Mouse (Mus musculus): Measurements from ENCODE around the gene Prss32. TPM values are rescaled to one million over a fixed set of nuclear protein-coding genes. Genes with fewer than 3 reads are reported as not detected.

The Prss32 gene
- polyA plus RNA-seq, 1 experiment: 292 TPM

- WGBS: 86% methylated on average over 8 of the region's 8 CpGs
- H3K4me3 ChIP-seq (ENCODE audit: low read depth, low read length): no peak within 1 kb of the TSS
- TF ChIP-seq CTCF (IDR thresholded peaks at IDR 0.05; ENCODE audit: extremely low read depth, insufficient read length, insufficient replicate concordance, low read depth, low read length) (no peak), POLR2A (IDR thresholded peaks at IDR 0.05; ENCODE audit: low read depth, low read length) (no peak)
- no peak within 1 kb of the TSS for H3K27ac ChIP-seq (ENCODE audit: insufficient read depth, low read depth, low read length)
- no peaks in the 10 kb centered on the region for H3K36me3 ChIP-seq (ENCODE audit: control insufficient read depth, insufficient read depth, low read length)
- H3K27me3 ChIP-seq (ENCODE audit: control insufficient read depth, insufficient read depth, low read length): no peaks in the 10 kb centered on the region
- no peaks in the 10 kb centered on the region for H3K4me1 ChIP-seq (ENCODE audit: control insufficient read depth, insufficient read depth, insufficient read length, low read length)
Measured at GRCm38 (mm10) chr17:23836006-23836575, 7.6 kb upstream of the Prss32 start, which contains the start of gene Prss33. TSS of gene Prss33 (minus strand) at chr17:23836056.

- no peaks in the 10 kb centered on the region for H3K36me3 ChIP-seq (ENCODE audit: control insufficient read depth, insufficient read depth, low read length)
- H3K27ac ChIP-seq (ENCODE audit: insufficient read depth, low read depth, low read length): no peak overlapping the region
- no peak overlapping the region for H3K4me3 ChIP-seq (ENCODE audit: low read depth, low read length)
- H3K27me3 ChIP-seq (ENCODE audit: control insufficient read depth, insufficient read depth, low read length): no peaks in the 10 kb centered on the region
- TF ChIP-seq POLR2A (IDR thresholded peaks at IDR 0.05; ENCODE audit: low read depth, low read length) (no peak), CTCF (IDR thresholded peaks at IDR 0.05; ENCODE audit: extremely low read depth, insufficient read length, insufficient replicate concordance, low read depth, low read length) (peak; percentile 61; the same call in 1 of the 2 replicates)
- peaks cover 4% of the 10 kb centered on the region; the same call in 1 of the 2 replicates for H3K4me1 ChIP-seq (ENCODE audit: control insufficient read depth, insufficient read depth, insufficient read length, low read length)
- WGBS: 32% methylated on average over 4 of the region's 4 CpGs
Measured at GRCm38 (mm10) chr17:23841145-23841544, 2.5 kb upstream of the Prss32 start.

- WGBS: 75% methylated on average over 23 of the region's 23 CpGs
- Histone ChIP-seq H3K36me3 (ENCODE audit: control insufficient read depth, insufficient read depth, low read length) (no peaks in the 10 kb centered on the region), H3K4me3 (ENCODE audit: low read depth, low read length) (peak overlapping the region; percentile 60)
Measured at GRCm38 (mm10) chr17:23843141-23843811, 379 bp upstream of the Prss32 start.

GRCm38 (mm10) chr17:23850028-23850427 is 6.4 kb downstream of the Prss32 start:
- Histone ChIP-seq H3K27ac (ENCODE audit: insufficient read depth, low read depth, low read length) (peak overlapping the region; percentile 89; the same call in 1 of the 2 replicates), H3K27me3 (ENCODE audit: control insufficient read depth, insufficient read depth, low read length) (no peaks in the 10 kb centered on the region), H3K4me1 (ENCODE audit: control insufficient read depth, insufficient read depth, insufficient read length, low read length) (peaks cover 13% of the 10 kb centered on the region; the same call in 1 of the 2 replicates), H3K36me3 (ENCODE audit: control insufficient read depth, insufficient read depth, low read length) (no peaks in the 10 kb centered on the region), H3K4me3 (ENCODE audit: low read depth, low read length) (no peak overlapping the region)
- WGBS: 67% methylated on average over 2 of the region's 2 CpGs
- TF ChIP-seq CTCF (IDR thresholded peaks at IDR 0.05; ENCODE audit: extremely low read depth, insufficient read length, insufficient replicate concordance, low read depth, low read length) (no peak), POLR2A (IDR thresholded peaks at IDR 0.05; ENCODE audit: low read depth, low read length) (no peak)

More at GRCm38 (mm10) chr17:23843141-23843811, 379 bp upstream of the Prss32 start:
- TF ChIP-seq POLR2A (IDR thresholded peaks at IDR 0.05; ENCODE audit: low read depth, low read length) (no peak), CTCF (IDR thresholded peaks at IDR 0.05; ENCODE audit: extremely low read depth, insufficient read length, insufficient replicate concordance, low read depth, low read length) (peak; percentile 19; the same call in 1 of the 2 replicates)
- H3K27ac ChIP-seq (ENCODE audit: insufficient read depth, low read depth, low read length): no peak overlapping the region
- H3K27me3 ChIP-seq (ENCODE audit: control insufficient read depth, insufficient read depth, low read length): no peaks in the 10 kb centered on the region
- H3K4me1 ChIP-seq (ENCODE audit: control insufficient read depth, insufficient read depth, insufficient read length, low read length): peaks cover 4% of the 10 kb centered on the region; the same call in 1 of the 2 replicates

- WGBS: 23% methylated on average over 18 of the region's 19 CpGs
- Histone ChIP-seq H3K4me3 (ENCODE audit: low read depth, low read length) (no peak overlapping the region), H3K4me1 (ENCODE audit: control insufficient read depth, insufficient read depth, insufficient read length, low read length) (peaks cover 13% of the 10 kb centered on the region; the same call in 1 of the 2 replicates), H3K27me3 (ENCODE audit: control insufficient read depth, insufficient read depth, low read length) (no peaks in the 10 kb centered on the region), H3K36me3 (ENCODE audit: control insufficient read depth, insufficient read depth, low read length) (peaks cover 4% of the 10 kb centered on the region), H3K27ac (ENCODE audit: insufficient read depth, low read depth, low read length) (peak overlapping the region; percentile 89)
- TF ChIP-seq CTCF (IDR thresholded peaks at IDR 0.05; ENCODE audit: extremely low read depth, insufficient read length, insufficient replicate concordance, low read depth, low read length) (peak; percentile 23; the same call in 1 of the 2 replicates), POLR2A (IDR thresholded peaks at IDR 0.05; ENCODE audit: low read depth, low read length) (no peak)
Measured at GRCm38 (mm10) chr17:23850853-23851749, 7.4 kb downstream of the Prss32 start.

GRCm38 (mm10) chr17:23853292-23853691 is 9.6 kb downstream of the Prss32 start:
- TF ChIP-seq POLR2A (IDR thresholded peaks at IDR 0.05; ENCODE audit: low read depth, low read length): no peak
- peak; percentile 91 for TF ChIP-seq CTCF (IDR thresholded peaks at IDR 0.05; ENCODE audit: extremely low read depth, insufficient read length, insufficient replicate concordance, low read depth, low read length)
- peaks cover 13% of the 10 kb centered on the region for H3K4me1 ChIP-seq (ENCODE audit: control insufficient read depth, insufficient read depth, insufficient read length, low read length)
- H3K4me3 ChIP-seq (ENCODE audit: low read depth, low read length): peak overlapping the region; percentile 68
- H3K36me3 ChIP-seq (ENCODE audit: control insufficient read depth, insufficient read depth, low read length): peaks cover 20% of the 10 kb centered on the region
- WGBS: 23% methylated on average over 5 of the region's 5 CpGs
- H3K27me3 ChIP-seq (ENCODE audit: control insufficient read depth, insufficient read depth, low read length): no peaks in the 10 kb centered on the region
- H3K27ac ChIP-seq (ENCODE audit: insufficient read depth, low read depth, low read length): peak overlapping the region; percentile 93
